Mouse (Mus musculus) hindbrain, postnatal 0 days (tissue): ENCODE data around the gene Bcap31. TPM values are rescaled to one million over a fixed set of nuclear protein-coding genes. Genes with fewer than 3 reads are reported as not detected.

Experiments
- ATAC-seq: fragments of 200-750 bp; cut with Nextera tagmentation; 2 replicates; pipeline ENCODE4 v1.8.0; 2017; ENCODE audit warnings: mild to moderate bottlenecking, moderate TSS enrichment, moderate library complexity
- DNase-seq: peaks from one replicate; pipeline ENCODE4 v3.0.0-alpha.2; 2015; ENCODE audit warnings: low spot score
- H3K27ac ChIP-seq: fragments of 300-500 bp; sonication (generic); 2 replicates; pipeline ENCODE4 v1.5.1; 2014; ENCODE audit warnings: mild to moderate bottlenecking
- H3K27me3 ChIP-seq: fragments of 300-500 bp; sonication (generic); 2 replicates; pipeline ENCODE4 v1.6.1; 2014; ENCODE audit warnings: low read length, mixed read lengths; ENCODE audit not compliant: insufficient read depth
- H3K36me3 ChIP-seq: fragments of 300-500 bp; sonication (generic); 2 replicates; pipeline ENCODE4 v1.6.1; 2014; ENCODE audit warnings: low read length, mixed read lengths; ENCODE audit not compliant: insufficient read depth
- H3K4me1 ChIP-seq: fragments of 300-500 bp; sonication (generic); 2 replicates; pipeline ENCODE4 v1.6.1; 2014; ENCODE audit warnings: antibody characterized with exemption, low read length, mixed read lengths; ENCODE audit not compliant: insufficient read depth
- H3K4me2 ChIP-seq: fragments of 300-500 bp; sonication (generic); 2 replicates; pipeline ENCODE4 v1.6.1; 2014; ENCODE audit warnings: low read depth, mild to moderate bottlenecking, low read length, moderate library complexity, mixed read lengths
- H3K4me3 ChIP-seq: fragments of 300-500 bp; sonication (generic); 2 replicates; pipeline ENCODE4 v1.5.1; 2014; ENCODE audit warnings: low read length
- H3K9ac ChIP-seq: fragments of 300-500 bp; sonication (generic); replicated peaks from 2 replicates; pipeline ENCODE4 v1.6.1; 2014; ENCODE audit warnings: mild to moderate bottlenecking, low read length, moderate library complexity, mixed read lengths
- H3K9me3 ChIP-seq: fragments of 300-500 bp; sonication (generic); 2 replicates; pipeline ENCODE4 v1.6.1; 2016; ENCODE audit warnings: low read length, mixed read lengths
- CTCF ChIP-seq: IDR thresholded peaks from 2 replicates; pipeline ENCODE4 v1.5.1; 2016; ENCODE audit warnings: antibody characterized with exemption, control low read depth, low read depth
- WGBS: fragments of 180-500 bp; shearing (Covaris S2); extraction: QIAGEN DNeasy Blood & Tissue Kit; methylation state at CpG from one replicate; pipeline ENCODE4 v1.1.7; 2014; 5-methylcytosine and 5-hydroxymethylcytosine counted together
- polyA plus RNA-seq: library from polyadenylated mRNA; unstranded; fragments of >200 nt; fragmentation: Nextera tagmentation; extraction: Ambion mirVana; gene quantifications from 2 replicates; pipeline ENCODE4 v1.2.1, GENCODE M21; 2015
- total RNA-seq: library from RNA; depleted of rRNA; stranded (reverse); fragments of >200 nt; gene quantifications from 2 replicates; pipeline ENCODE4 v1.2.3, GENCODE M21; 2014; rRNA removed

Bcap31 gene
- total and polyA plus RNA-seq, 2 experiments from 2014 or later, result 50.1 to 150 TPM

- no peak overlapping the region for H3K27ac ChIP-seq
- no peak overlapping the region for H3K4me2 ChIP-seq
- H3K36me3 ChIP-seq, result no peaks in the 10 kb centered on the region
- TF ChIP-seq CTCF, result no peak
- ATAC-seq, result no peak
- H3K9ac ChIP-seq, result no peak overlapping the region
- H3K27me3 ChIP-seq, result no peaks in the 10 kb centered on the region
- no peaks in the 10 kb centered on the region for H3K9me3 ChIP-seq
- no peaks in the 10 kb centered on the region for H3K4me1 ChIP-seq
- no peak for DNase-seq
- no peak overlapping the region for H3K4me3 ChIP-seq
- WGBS, result 84% methylated on average over 6 of the region's 6 CpGs
These were observed 62.6 kb downstream of the Bcap31 start for GRCm38 (mm10) chrX:73653392-73653791.

- ATAC-seq (no peak), DNase-seq (no peak)
- no peaks in the 10 kb centered on the region for H3K27me3 ChIP-seq
- no peak overlapping the region for H3K9ac ChIP-seq
- no peaks in the 10 kb centered on the region for H3K4me1 ChIP-seq
- no peaks in the 10 kb centered on the region for H3K9me3 ChIP-seq
- no peak for TF ChIP-seq CTCF
- no peaks in the 10 kb centered on the region for H3K36me3 ChIP-seq
- H3K27ac ChIP-seq, result no peak overlapping the region
- no peak overlapping the region for H3K4me2 ChIP-seq
- 74% methylated on average over 3 of the region's 3 CpGs for WGBS
- H3K4me3 ChIP-seq, result no peak overlapping the region
These were observed 65.1 kb downstream of the Bcap31 start for GRCm38 (mm10) chrX:73650869-73651268.

- Histone ChIP-seq H3K9ac (no peak overlapping the region), H3K9me3 (no peaks in the 10 kb centered on the region), H3K4me2 (no peak overlapping the region), H3K4me3 (no peak overlapping the region), H3K4me1 (no peaks in the 10 kb centered on the region), H3K27me3 (no peaks in the 10 kb centered on the region), H3K27ac (no peak overlapping the region), H3K36me3 (no peaks in the 10 kb centered on the region)
- no peak for TF ChIP-seq CTCF
- ATAC-seq (no peak), DNase-seq (no peak)
- WGBS, result 36% methylated on average over 4 of the region's 4 CpGs
These were observed 70.9 kb downstream of the Bcap31 start for GRCm38 (mm10) chrX:73645121-73645520.

- Histone ChIP-seq H3K4me2 (peak overlapping the region; percentile 49), H3K27me3 (peaks cover 7% of the 10 kb centered on the region; the same call in 1 of the 2 replicates), H3K9me3 (no peaks in the 10 kb centered on the region), H3K9ac (no peak overlapping the region), H3K36me3 (no peaks in the 10 kb centered on the region), H3K4me3 (peak overlapping the region; percentile 20), H3K27ac (no peak overlapping the region), H3K4me1 (no peaks in the 10 kb centered on the region)
- peak; percentile 4 for DNase-seq
- TF ChIP-seq CTCF, result no peak
- no peak for ATAC-seq
- 32% methylated on average over 41 of the region's 41 CpGs for WGBS
These were observed 76.0 kb downstream of the Bcap31 start for GRCm38 (mm10) chrX:73639901-73640469.

GRCm38 (mm10) chrX:73639255-73639675 is 76.7 kb downstream of the Bcap31 start, which contains the start of gene Dusp9:
Dusp9 (plus strand) TSS chrX:73639419.
- no peaks in the 10 kb centered on the region for H3K36me3 ChIP-seq
- no peaks in the 10 kb centered on the region for H3K4me1 ChIP-seq
- no peak within 1 kb of the TSS for H3K9ac ChIP-seq
- H3K27me3 ChIP-seq, result peaks cover 7% of the 10 kb centered on the region; the same call in 1 of the 2 replicates
- no peak for TF ChIP-seq CTCF
- peak within 1 kb of the TSS; percentile 20 for H3K4me3 ChIP-seq
- WGBS, result 31% methylated on average over 27 of the region's 28 CpGs
- H3K27ac ChIP-seq, result no peak within 1 kb of the TSS
- peak within 1 kb of the TSS; percentile 49 for H3K4me2 ChIP-seq
- H3K9me3 ChIP-seq, result no peaks in the 10 kb centered on the region
- DNase-seq (peak; percentile 43), ATAC-seq (peak; percentile 78)

GRCm38 (mm10) chrX:73637415-73637814 is 78.6 kb downstream of the Bcap31 start:
- Histone ChIP-seq H3K27me3 (peaks cover 7% of the 10 kb centered on the region; the same call in 1 of the 2 replicates), H3K4me2 (peak overlapping the region; percentile 56), H3K4me1 (no peaks in the 10 kb centered on the region), H3K9me3 (no peaks in the 10 kb centered on the region), H3K9ac (no peak overlapping the region), H3K4me3 (peak overlapping the region; percentile 26), H3K27ac (no peak overlapping the region), H3K36me3 (no peaks in the 10 kb centered on the region)
- ATAC-seq (no peak), DNase-seq (no peak)
- TF ChIP-seq CTCF, result no peak
- 22% methylated on average over 18 of the region's 19 CpGs for WGBS

Other genes with a start within 250 kb of the Bcap31 start
- gene Bgn, start 232.6 kb downstream of the Bcap31 start, total RNA-seq, result 51.9 and 68.9 TPM in 2 replicates
- gene Bgn, start 232.6 kb downstream of the Bcap31 start, polyA plus RNA-seq, result 17.9 and 23.7 TPM in 2 replicates
- gene Atp2b3, start 213.1 kb downstream of the Bcap31 start, total RNA-seq, result 40.9 and 44.0 TPM in 2 replicates
- 8.1 and 8.2 TPM in 2 replicates for gene Atp2b3, start 213.1 kb downstream of the Bcap31 start, polyA plus RNA-seq
- gene Dusp9, start 76.8 kb downstream of the Bcap31 start, total RNA-seq, result 2.3 and 3.3 TPM in 2 replicates
- gene Dusp9, start 76.8 kb downstream of the Bcap31 start, polyA plus RNA-seq, result 1.1 and 1.3 TPM in 2 replicates
- gene Pnck, start 56.1 kb downstream of the Bcap31 start, total RNA-seq, result 109 and 116 TPM in 2 replicates
- gene Pnck, start 56.1 kb downstream of the Bcap31 start, polyA plus RNA-seq, result 145 and 149 TPM in 2 replicates
- 60.6 and 61.1 TPM in 2 replicates for gene Slc6a8, start 43.0 kb downstream of the Bcap31 start, total RNA-seq
- gene Slc6a8, start 43.0 kb downstream of the Bcap31 start, polyA plus RNA-seq, result 7.6 and 8.2 TPM in 2 replicates
- gene Abcd1, start 422 bp upstream of the Bcap31 start, total RNA-seq, result 16.6 and 18.0 TPM in 2 replicates
- gene Abcd1, start 422 bp upstream of the Bcap31 start, polyA plus RNA-seq, result 8.4 and 8.5 TPM in 2 replicates
- 7.4 and 13.6 TPM in 2 replicates for gene Plxnb3, start 40.9 kb upstream of the Bcap31 start, total RNA-seq
- gene Plxnb3, start 40.9 kb upstream of the Bcap31 start, polyA plus RNA-seq, result 1.8 and 2.0 TPM in 2 replicates
- 1.8 and 2.1 TPM in 2 replicates for gene Srpk3, start 58.2 kb upstream of the Bcap31 start, total RNA-seq
- gene Srpk3, start 58.2 kb upstream of the Bcap31 start, polyA plus RNA-seq, result 2.7 and 2.9 TPM in 2 replicates
- gene Idh3g, start 70.7 kb upstream of the Bcap31 start, total RNA-seq, result 238 and 257 TPM in 2 replicates
- gene Idh3g, start 70.7 kb upstream of the Bcap31 start, polyA plus RNA-seq, result 244 and 248 TPM in 2 replicates
- 89.0 and 144 TPM in 2 replicates for gene Ssr4, start 70.9 kb upstream of the Bcap31 start, total RNA-seq
- gene Ssr4, start 70.9 kb upstream of the Bcap31 start, polyA plus RNA-seq, result 196 and 199 TPM in 2 replicates
- gene Pdzd4, start 108.8 kb upstream of the Bcap31 start, total RNA-seq, result 137 and 159 TPM in 2 replicates
- 3.4 and 3.5 TPM in 2 replicates for gene Pdzd4, start 108.8 kb upstream of the Bcap31 start, polyA plus RNA-seq
- gene Avpr2, start 175.9 kb upstream of the Bcap31 start, total RNA-seq, result not detected in 2 replicates
- gene Avpr2, start 175.9 kb upstream of the Bcap31 start, polyA plus RNA-seq, result not detected in 2 replicates
- gene L1cam, start 179.9 kb upstream of the Bcap31 start, total RNA-seq, result 237 and 269 TPM in 2 replicates
- gene L1cam, start 179.9 kb upstream of the Bcap31 start, polyA plus RNA-seq, result 57.4 and 73.8 TPM in 2 replicates
- 7.0 and 7.1 TPM in 2 replicates for gene Arhgap4, start 205.7 kb upstream of the Bcap31 start, total RNA-seq
- 1.6 and 1.7 TPM in 2 replicates for gene Arhgap4, start 205.7 kb upstream of the Bcap31 start, polyA plus RNA-seq
- gene Naa10, start 205.8 kb upstream of the Bcap31 start, total RNA-seq, result 70.7 and 79.2 TPM in 2 replicates
- 102 and 104 TPM in 2 replicates for gene Naa10, start 205.8 kb upstream of the Bcap31 start, polyA plus RNA-seq
- gene Renbp, start 214.7 kb upstream of the Bcap31 start, total RNA-seq, result 5.5 and 6.3 TPM in 2 replicates
- 15.2 and 16.5 TPM in 2 replicates for gene Renbp, start 214.7 kb upstream of the Bcap31 start, polyA plus RNA-seq